Mouse (Mus musculus) C3H10T1/2 (cell line): ENCODE results near the gene Zfp3. TPM values are rescaled to one million over a fixed set of nuclear protein-coding genes. Genes with fewer than 3 reads are reported as not detected.

Source experiments
- polyA plus RNA-seq, 2 experiments: library from polyadenylated mRNA; unstranded; fragments of >200 nt; fragmentation: generic; extraction: Trizol; gene quantifications; one replicate each; pipeline ENCODE4 v1.2.1; 2012; ENCODE audit warnings: missing spikeins in 2 of 2

Gene Zfp3
- polyA plus RNA-seq: 1 to 10 TPM in 1 of 2 experiments, under 1 TPM in 1; 0.25 to 1.1 TPM

DNA sequence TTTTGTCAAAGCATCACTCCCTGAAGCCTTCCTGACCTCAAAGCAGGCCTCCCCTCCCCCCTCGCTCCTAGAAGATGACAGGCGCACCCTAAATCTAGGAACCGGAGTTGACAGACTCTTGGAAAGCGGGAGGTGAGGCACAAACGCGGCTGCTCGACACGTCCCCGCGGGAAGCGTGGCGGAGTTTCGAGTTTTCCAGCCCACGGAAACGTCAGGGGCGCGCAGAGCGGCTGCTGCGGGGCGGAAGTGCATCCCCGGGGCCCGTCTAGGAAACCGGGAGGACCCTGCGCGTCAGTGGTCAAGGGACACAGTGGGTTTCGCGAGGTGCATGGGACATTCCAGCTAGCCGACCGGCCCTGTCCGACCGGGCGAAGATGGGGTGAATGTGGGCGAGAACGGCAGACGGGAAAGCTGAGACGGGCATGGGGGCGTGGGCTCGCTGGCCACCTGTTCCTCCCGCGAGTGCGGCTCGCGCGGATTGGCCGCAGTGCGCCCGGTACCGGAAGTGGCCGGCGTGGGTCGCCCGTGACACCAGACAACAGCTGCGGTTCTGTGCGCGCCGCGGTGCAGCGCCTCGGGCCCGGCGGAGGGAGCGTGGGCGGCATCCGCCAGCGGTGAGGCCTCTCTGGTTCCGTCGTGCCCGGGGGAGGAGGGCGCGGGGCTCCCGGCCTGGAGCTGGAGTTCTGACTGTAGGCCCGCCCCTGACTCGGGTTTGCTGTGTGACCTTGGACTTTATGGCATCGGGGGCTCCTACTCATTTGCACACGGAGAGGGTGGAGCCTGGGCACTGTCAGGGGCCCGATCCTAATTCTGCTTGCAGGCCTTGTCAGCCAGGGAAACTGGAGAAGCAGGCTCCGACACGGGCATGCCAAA lies at the start of gene Zfp3:
TSS of gene Zfp3 (plus strand) at position 274 of the 873 bp plus-strand sequence.

DNA sequence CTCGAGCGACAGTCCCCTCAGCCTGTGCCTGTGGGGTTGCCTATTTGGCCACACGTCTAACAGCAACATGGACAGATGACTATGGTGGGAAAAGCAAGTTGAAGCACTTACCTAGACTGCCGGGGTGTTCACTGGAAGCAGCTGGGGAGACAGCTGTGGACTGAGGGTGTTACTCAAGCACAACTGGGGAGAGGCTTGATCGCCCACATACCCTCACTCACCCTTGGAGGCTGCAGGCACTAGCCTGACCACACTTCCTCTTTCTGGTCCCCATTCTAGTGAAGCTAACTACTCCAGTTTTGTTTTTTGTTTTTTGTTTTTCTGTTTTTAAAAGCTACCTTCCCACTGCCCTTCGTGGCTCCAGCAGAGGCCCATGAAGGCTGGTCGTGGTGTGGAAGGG lies 48.4 kb downstream of the Zfp3 start, which contains the start of gene Scimp:
TSS of gene Scimp (minus strand) at position 222 of the 400 bp plus-strand sequence.

Other genes with a start within 250 kb of the Zfp3 start
- not detected for gene Vmo1, start 249.6 kb upstream of the Zfp3 start, polyA plus RNA-seq
- gene Gltpd2, start 245.0 kb upstream of the Zfp3 start, polyA plus RNA-seq: not detected
- 1,000 to 10,000 TPM in 1 of 2 experiments, 100 to 1,000 TPM in 1; 562 to 1,060 TPM for gene Psmb6, start 238.8 kb upstream of the Zfp3 start, polyA plus RNA-seq
- not detected for gene Gm40193, start 231.3 kb upstream of the Zfp3 start, polyA plus RNA-seq
- gene Pld2, start 224.1 kb upstream of the Zfp3 start, polyA plus RNA-seq: 10 to 100 TPM in 1 of 2 experiments, 1 to 10 TPM in 1; 7.9 to 23.3 TPM
- 10 to 100 TPM; 12.7 to 36.0 TPM for gene Mink1, start 201.3 kb upstream of the Zfp3 start, polyA plus RNA-seq
- gene 4930544D05Rik, start 148.4 kb upstream of the Zfp3 start, polyA plus RNA-seq: not detected
- not detected for gene Chrne, start 145.0 kb upstream of the Zfp3 start, polyA plus RNA-seq
- gene Gp1ba, start 125.1 kb upstream of the Zfp3 start, polyA plus RNA-seq: under 1 TPM; 0.05 to 0.72 TPM
- 10 to 100 TPM; 10.2 to 50.0 TPM for gene Rnf167, start 117.0 kb upstream of the Zfp3 start, polyA plus RNA-seq
- gene Slc25a11, start 116.7 kb upstream of the Zfp3 start, polyA plus RNA-seq: 100 to 1,000 TPM; 104 to 176 TPM
- 1,000 to 10,000 TPM; 2,430 to 5,299 TPM for gene Pfn1, start 109.6 kb upstream of the Zfp3 start, polyA plus RNA-seq
- gene Eno3, start 107.0 kb upstream of the Zfp3 start, polyA plus RNA-seq: 100 to 1,000 TPM in 1 of 2 experiments, 10 to 100 TPM in 1; 53.8 to 231 TPM
- gene Spag7, start 94.8 kb upstream of the Zfp3 start, polyA plus RNA-seq: 10 to 100 TPM; 22.6 to 90.3 TPM
- gene Camta2, start 76.1 kb upstream of the Zfp3 start, polyA plus RNA-seq: 10 to 100 TPM in 1 of 2 experiments, 1 to 10 TPM in 1; 5.0 to 21.0 TPM
- gene Inca1, start 64.1 kb upstream of the Zfp3 start, polyA plus RNA-seq: 1 to 10 TPM; 1.7 to 8.8 TPM
- gene Kif1c, start 63.7 kb upstream of the Zfp3 start, polyA plus RNA-seq: 10 to 100 TPM; 64.8 to 73.5 TPM
- not detected for gene Scimp, start 48.4 kb downstream of the Zfp3 start, polyA plus RNA-seq
- gene Rabep1, start 80.6 kb downstream of the Zfp3 start, polyA plus RNA-seq: 1 to 10 TPM; 2.9 to 8.3 TPM
- 10 to 100 TPM in 1 of 2 experiments, 1 to 10 TPM in 1; 8.3 to 32.1 TPM for gene Nup88, start 205.8 kb downstream of the Zfp3 start, polyA plus RNA-seq
- gene Rpain, start 206.0 kb downstream of the Zfp3 start, polyA plus RNA-seq: 10 to 100 TPM; 41.2 to 43.5 TPM
- 100 to 1,000 TPM; 122 to 344 TPM for gene C1qbp, start 218.8 kb downstream of the Zfp3 start, polyA plus RNA-seq
- 1 to 10 TPM; 1.3 to 8.3 TPM for gene Dhx33, start 240.2 kb downstream of the Zfp3 start, polyA plus RNA-seq